1 mouse cellular context compared by ENCODE assay signal in the genomic region with DNA sequence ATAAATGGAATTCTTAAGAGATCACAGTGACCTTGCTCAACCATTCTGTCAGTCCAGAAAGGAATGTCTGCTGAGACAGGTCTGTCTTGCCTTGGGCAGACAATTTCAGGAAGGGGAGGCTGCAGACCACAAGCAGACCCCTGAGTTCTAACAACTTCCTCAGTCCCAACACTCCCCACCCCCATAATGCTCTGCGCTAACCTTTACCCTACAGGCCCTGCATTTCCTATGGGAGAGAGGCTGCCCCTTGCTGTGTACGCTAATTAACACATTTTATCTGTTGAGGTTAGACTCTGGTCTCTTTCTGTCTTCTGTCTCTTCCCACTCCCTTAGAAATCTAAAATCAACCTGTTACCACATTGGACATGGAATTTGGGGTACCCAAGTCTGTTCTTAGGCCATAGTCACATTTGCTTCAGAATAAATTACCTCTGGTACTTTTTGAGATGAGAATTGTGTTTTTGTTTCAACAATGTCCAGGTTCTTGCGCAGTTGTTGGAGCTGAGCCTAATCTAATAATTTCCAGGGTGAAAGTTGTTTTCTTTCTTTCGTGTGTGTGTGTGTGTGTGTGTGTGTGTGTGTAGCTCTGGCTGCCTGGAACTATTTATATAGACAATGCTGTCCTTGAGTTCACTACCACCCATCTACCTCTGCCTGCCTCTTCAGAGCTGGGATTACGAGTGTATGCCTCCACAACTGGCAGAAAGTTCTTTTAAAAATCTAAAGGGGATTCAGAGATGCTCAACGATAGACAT.
TF ChIP-seq lines count a peak whose summit lies in the region.

No protein-coding gene starts in this region.

TF ChIP-seq in ES-E14, 5 proteins besides CTCF, POLR2A, EP300 and RAD21:
- TF ChIP-seq HCFC1 (IDR thresholded peaks at IDR 0.05; ENCODE audit: borderline replicate concordance, insufficient read depth, low read length): no peak
- no peak for TF ChIP-seq MAFK (IDR thresholded peaks at IDR 0.05; ENCODE audit: insufficient read depth, low read depth, low read length)
- TF ChIP-seq CHD2 (IDR thresholded peaks at IDR 0.05; ENCODE audit: low read depth, low read length): no peak
TF ChIP-seq in ES-E14: peak in this region for 0.
